Mouse (Mus musculus): ENCODE measurements around the gene Ost4. TPM values are rescaled to one million over a fixed set of nuclear protein-coding genes. Genes with fewer than 3 reads are reported as not detected.

Gene Ost4
- polyA plus RNA-seq, 1 experiment from 2014 or later, result 515 TPM

- ATAC-seq (ENCODE audit: insufficient number of reproducible peaks, insufficient read depth, low FRiP score, low read depth), result no peak
- H3K36me3 ChIP-seq (ENCODE audit: control insufficient read depth, insufficient read depth, low read length), result no peaks in the 10 kb centered on the region
- H3K9me3 ChIP-seq (ENCODE audit: control insufficient read depth, low read depth, low read length), result no peaks in the 10 kb centered on the region
- H3K4me1 ChIP-seq (ENCODE audit: control insufficient read depth, insufficient read depth, low read length), result no peaks in the 10 kb centered on the region
- no peak overlapping the region for H3K4me2 ChIP-seq (replicated peaks; ENCODE audit: low read depth, low read length)
- no peak overlapping the region for H3K9ac ChIP-seq (replicated peaks; ENCODE audit: low read depth, low read length)
- H3K27ac ChIP-seq (ENCODE audit: low read length), result no peak overlapping the region
- H3K27me3 ChIP-seq (ENCODE audit: control insufficient read depth, insufficient read depth, low read length), result no peaks in the 10 kb centered on the region
- H3K4me3 ChIP-seq (ENCODE audit: low read depth, low read length), result no peak overlapping the region
- 82% methylated on average over 6 of the region's 6 CpGs for WGBS
Observed at GRCm38 (mm10) chr5:30930846-30931245, 23.3 kb upstream of the Ost4 start.

GRCm38 (mm10) chr5:30930121-30930520, 22.5 kb upstream of the Ost4 start:
- Histone ChIP-seq H3K36me3 (ENCODE audit: control insufficient read depth, insufficient read depth, low read length) (no peaks in the 10 kb centered on the region), H3K4me1 (ENCODE audit: control insufficient read depth, insufficient read depth, low read length) (no peaks in the 10 kb centered on the region), H3K4me2 (replicated peaks; ENCODE audit: low read depth, low read length) (no peak overlapping the region), H3K9me3 (ENCODE audit: control insufficient read depth, low read depth, low read length) (no peaks in the 10 kb centered on the region), H3K27ac (ENCODE audit: low read length) (no peak overlapping the region), H3K9ac (replicated peaks; ENCODE audit: low read depth, low read length) (no peak overlapping the region), H3K4me3 (ENCODE audit: low read depth, low read length) (no peak overlapping the region), H3K27me3 (ENCODE audit: control insufficient read depth, insufficient read depth, low read length) (no peaks in the 10 kb centered on the region)
- no peak for ATAC-seq (ENCODE audit: insufficient number of reproducible peaks, insufficient read depth, low FRiP score, low read depth)
- 44% methylated on average over 4 of the region's 4 CpGs for WGBS

DNA sequence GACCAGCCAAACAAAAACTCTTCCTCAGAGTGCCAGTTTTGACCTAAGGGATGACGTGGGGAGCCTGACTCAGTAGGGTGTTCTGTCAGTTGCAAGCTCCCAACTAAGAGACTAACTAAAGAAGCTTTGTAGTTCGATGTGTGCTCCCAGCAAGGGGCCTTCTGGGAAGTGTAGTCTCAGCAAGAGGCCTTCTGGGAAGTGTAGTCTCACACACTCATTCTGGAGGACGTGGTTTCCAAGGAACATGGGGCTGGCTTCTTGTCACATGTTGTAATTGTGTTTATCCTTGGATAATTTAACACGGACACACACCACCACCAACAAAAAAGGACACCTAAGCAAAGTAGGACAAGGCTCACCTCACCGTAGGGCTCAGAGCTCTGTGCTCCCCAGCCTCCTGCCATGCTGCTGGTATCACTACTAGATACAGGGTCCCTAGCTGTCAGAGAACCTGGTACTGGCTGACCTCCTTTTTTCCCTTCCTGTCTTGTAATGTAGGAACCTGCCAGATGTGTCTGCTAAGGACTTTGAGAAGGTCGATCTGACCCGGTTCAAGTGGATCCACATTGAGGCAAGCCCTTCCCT, 20.4 kb upstream of the Ost4 start:
- H3K4me3 ChIP-seq (ENCODE audit: low read depth, low read length), result no peak overlapping the region
- H3K9me3 ChIP-seq (ENCODE audit: control insufficient read depth, low read depth, low read length), result no peaks in the 10 kb centered on the region
- H3K4me1 ChIP-seq (ENCODE audit: control insufficient read depth, insufficient read depth, low read length), result no peaks in the 10 kb centered on the region; the same call in 1 of the 2 replicates
- no peaks in the 10 kb centered on the region for H3K27me3 ChIP-seq (ENCODE audit: control insufficient read depth, insufficient read depth, low read length)
- H3K9ac ChIP-seq (replicated peaks; ENCODE audit: low read depth, low read length), result no peak overlapping the region
- H3K27ac ChIP-seq (ENCODE audit: low read length), result no peak overlapping the region
- 42% methylated on average over 7 of the region's 7 CpGs for WGBS
- H3K4me2 ChIP-seq (replicated peaks; ENCODE audit: low read depth, low read length), result 0 out of 2 replicates have a peak overlapping the region, but pooled peaks have one; percentile 13
- H3K36me3 ChIP-seq (ENCODE audit: control insufficient read depth, insufficient read depth, low read length), result no peaks in the 10 kb centered on the region
- ATAC-seq (ENCODE audit: insufficient number of reproducible peaks, insufficient read depth, low FRiP score, low read depth), result no peak

DNA sequence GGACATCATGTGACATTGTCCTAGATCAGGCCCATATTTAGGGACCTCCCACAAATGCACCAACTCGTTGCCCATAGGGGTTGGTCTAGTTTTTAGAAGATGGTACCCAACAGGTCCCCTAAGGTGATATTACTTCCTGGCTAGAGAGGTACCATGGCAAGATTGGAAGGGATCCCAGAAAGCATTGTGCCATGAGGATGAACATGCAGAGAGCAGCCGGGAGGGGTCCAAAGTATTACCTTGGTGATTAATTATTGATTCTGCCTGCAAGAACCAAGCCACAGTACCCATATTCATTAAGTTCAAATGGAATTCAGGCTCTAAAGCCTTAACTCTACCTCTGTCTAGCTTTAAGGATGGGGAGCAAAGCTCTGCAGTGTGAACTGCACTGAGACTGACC, 18.5 kb upstream of the Ost4 start:
- no peak for ATAC-seq (ENCODE audit: insufficient number of reproducible peaks, insufficient read depth, low FRiP score, low read depth)
- Histone ChIP-seq H3K4me2 (replicated peaks; ENCODE audit: low read depth, low read length) (no peak overlapping the region), H3K27ac (ENCODE audit: low read length) (no peak overlapping the region)

DNA sequence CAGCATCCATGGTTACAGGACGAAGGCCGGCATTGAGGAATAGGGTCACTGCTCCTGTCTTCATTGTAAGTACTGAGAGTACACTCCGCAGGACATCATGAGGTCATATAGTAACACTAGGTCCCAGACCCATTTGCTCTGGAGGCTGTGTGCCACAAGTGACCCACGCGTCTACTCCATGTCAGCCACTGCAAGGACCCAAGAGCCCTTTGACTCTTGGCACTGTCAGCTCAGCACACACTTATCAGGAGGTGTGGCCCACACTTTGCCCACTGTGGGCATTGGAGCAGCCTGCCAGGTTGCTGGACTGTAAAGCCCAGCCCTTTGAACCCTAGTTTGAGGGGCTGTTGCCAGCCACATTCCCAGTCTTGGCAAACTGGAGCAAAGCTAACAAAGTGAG, 17.6 kb upstream of the Ost4 start:
- Histone ChIP-seq H3K27ac (ENCODE audit: low read length) (no peak overlapping the region), H3K4me2 (replicated peaks; ENCODE audit: low read depth, low read length) (no peak overlapping the region), H3K4me3 (ENCODE audit: low read depth, low read length) (no peak overlapping the region), H3K9me3 (ENCODE audit: control insufficient read depth, low read depth, low read length) (no peaks in the 10 kb centered on the region), H3K36me3 (ENCODE audit: control insufficient read depth, insufficient read depth, low read length) (peaks cover 10% of the 10 kb centered on the region), H3K4me1 (ENCODE audit: control insufficient read depth, insufficient read depth, low read length) (peaks cover 12% of the 10 kb centered on the region), H3K9ac (replicated peaks; ENCODE audit: low read depth, low read length) (no peak overlapping the region), H3K27me3 (ENCODE audit: control insufficient read depth, insufficient read depth, low read length) (no peaks in the 10 kb centered on the region)
- ATAC-seq (ENCODE audit: insufficient number of reproducible peaks, insufficient read depth, low FRiP score, low read depth), result no peak
- WGBS, result 92% methylated on average over 5 of the region's 5 CpGs

More for the DNA sequence above, 18.5 kb upstream of the Ost4 start:
- Histone ChIP-seq H3K36me3 (ENCODE audit: control insufficient read depth, insufficient read depth, low read length) (peaks cover 7% of the 10 kb centered on the region), H3K9me3 (ENCODE audit: control insufficient read depth, low read depth, low read length) (no peaks in the 10 kb centered on the region), H3K4me3 (ENCODE audit: low read depth, low read length) (no peak overlapping the region), H3K27me3 (ENCODE audit: control insufficient read depth, insufficient read depth, low read length) (no peaks in the 10 kb centered on the region), H3K4me1 (ENCODE audit: control insufficient read depth, insufficient read depth, low read length) (peaks cover 12% of the 10 kb centered on the region), H3K9ac (replicated peaks; ENCODE audit: low read depth, low read length) (no peak overlapping the region)
- 83% methylated on average over 2 of the region's 2 CpGs for WGBS

DNA sequence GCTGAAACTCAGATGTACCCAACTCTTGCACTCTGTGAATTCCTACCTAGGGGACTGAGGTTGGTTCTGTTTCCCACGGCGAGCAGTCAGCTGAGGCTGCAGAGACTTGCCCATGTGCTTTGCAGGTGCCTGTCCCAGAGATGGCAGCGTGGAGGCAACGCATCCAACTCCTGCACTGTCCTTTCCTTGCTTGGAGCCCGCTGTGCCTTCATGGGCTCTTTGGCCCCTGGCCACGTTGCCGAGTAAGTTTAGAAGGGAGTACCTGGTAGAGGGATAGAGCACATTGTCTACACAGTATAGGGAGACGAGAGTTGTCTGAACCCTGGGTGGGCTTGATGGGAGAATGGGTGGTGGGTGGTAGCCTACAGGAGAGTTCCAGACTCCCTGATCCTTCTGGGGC, 17.0 kb upstream of the Ost4 start:
- peaks cover 11% of the 10 kb centered on the region for H3K36me3 ChIP-seq (ENCODE audit: control insufficient read depth, insufficient read depth, low read length)
- H3K4me1 ChIP-seq (ENCODE audit: control insufficient read depth, insufficient read depth, low read length), result peaks cover 12% of the 10 kb centered on the region

DNA sequence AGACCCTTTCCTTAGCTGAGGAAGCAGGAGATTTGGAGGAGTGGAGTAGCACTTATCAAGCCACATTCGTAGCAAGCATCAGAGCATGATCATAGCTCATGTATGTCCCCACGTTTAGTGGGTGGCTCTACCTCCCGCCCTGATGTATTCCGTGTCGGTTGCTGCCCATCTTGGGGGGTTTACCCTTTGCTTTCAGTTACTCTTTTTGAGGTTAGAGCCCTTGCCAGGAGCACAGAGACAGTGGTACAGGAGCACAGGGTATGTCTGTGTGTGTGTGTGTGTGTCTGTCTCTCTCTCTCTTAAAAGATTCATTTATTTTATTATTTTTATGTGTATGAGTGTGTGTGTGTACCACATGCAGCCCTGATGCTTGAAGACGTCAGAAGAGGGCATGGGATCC, 15.5 kb upstream of the Ost4 start:
- Histone ChIP-seq H3K4me2 (replicated peaks; ENCODE audit: low read depth, low read length) (peak overlapping the region; percentile 84; the same call in 1 of the 2 replicates), H3K9me3 (ENCODE audit: control insufficient read depth, low read depth, low read length) (no peaks in the 10 kb centered on the region), H3K9ac (replicated peaks; ENCODE audit: low read depth, low read length) (no peak overlapping the region), H3K27ac (ENCODE audit: low read length) (no peak overlapping the region), H3K36me3 (ENCODE audit: control insufficient read depth, insufficient read depth, low read length) (peaks cover 23% of the 10 kb centered on the region), H3K27me3 (ENCODE audit: control insufficient read depth, insufficient read depth, low read length) (no peaks in the 10 kb centered on the region), H3K4me1 (ENCODE audit: control insufficient read depth, insufficient read depth, low read length) (peaks cover 15% of the 10 kb centered on the region), H3K4me3 (ENCODE audit: low read depth, low read length) (no peak overlapping the region)
- 74% methylated on average over 6 of the region's 6 CpGs for WGBS
- ATAC-seq (ENCODE audit: insufficient number of reproducible peaks, insufficient read depth, low FRiP score, low read depth), result no peak

More for the DNA sequence above, 17.0 kb upstream of the Ost4 start:
- H3K4me2 ChIP-seq (replicated peaks; ENCODE audit: low read depth, low read length), result no peak overlapping the region
- no peaks in the 10 kb centered on the region for H3K9me3 ChIP-seq (ENCODE audit: control insufficient read depth, low read depth, low read length)
- no peaks in the 10 kb centered on the region for H3K27me3 ChIP-seq (ENCODE audit: control insufficient read depth, insufficient read depth, low read length)
- no peak overlapping the region for H3K9ac ChIP-seq (replicated peaks; ENCODE audit: low read depth, low read length)
- WGBS, result 79% methylated on average over 8 of the region's 8 CpGs
- no peak overlapping the region for H3K4me3 ChIP-seq (ENCODE audit: low read depth, low read length)
- no peak for ATAC-seq (ENCODE audit: insufficient number of reproducible peaks, insufficient read depth, low FRiP score, low read depth)
- H3K27ac ChIP-seq (ENCODE audit: low read length), result no peak overlapping the region

DNA sequence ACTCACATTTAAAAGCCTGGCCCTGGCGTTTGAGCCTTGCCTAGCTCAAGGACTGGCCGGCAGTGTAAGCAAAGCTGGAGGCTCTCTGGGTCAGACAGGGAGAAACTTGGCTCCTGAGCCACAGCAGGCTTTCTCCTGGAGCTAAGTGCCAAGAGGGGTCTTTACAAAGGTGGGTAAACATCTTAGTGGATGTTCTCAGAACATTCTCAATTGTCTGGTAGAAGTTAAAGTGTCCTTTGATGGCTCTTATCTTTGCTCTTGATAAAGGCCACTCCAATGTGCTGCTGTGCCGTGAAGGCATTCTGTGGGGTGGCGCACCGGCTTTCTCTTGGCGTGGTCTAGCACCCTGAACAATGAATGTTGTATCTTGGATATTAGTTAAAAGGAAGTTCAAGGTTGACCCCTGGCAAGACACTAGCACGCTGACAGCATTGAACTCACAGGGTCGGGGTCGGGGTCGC, 15.0 kb upstream of the Ost4 start:
- peak overlapping the region; percentile 81; the same call in 1 of the 2 replicates for H3K27ac ChIP-seq (ENCODE audit: low read length)
- H3K27me3 ChIP-seq (ENCODE audit: control insufficient read depth, insufficient read depth, low read length), result no peaks in the 10 kb centered on the region
- H3K9ac ChIP-seq (replicated peaks; ENCODE audit: low read depth, low read length), result 0 out of 2 replicates have a peak overlapping the region, but pooled peaks have one; percentile 37
- WGBS, result 53% methylated on average over 10 of the region's 10 CpGs
- H3K4me2 ChIP-seq (replicated peaks; ENCODE audit: low read depth, low read length), result peak overlapping the region; percentile 84
- peak overlapping the region; percentile 37; the same call in 1 of the 2 replicates for H3K4me3 ChIP-seq (ENCODE audit: low read depth, low read length)
- ATAC-seq (ENCODE audit: insufficient number of reproducible peaks, insufficient read depth, low FRiP score, low read depth), result no peak
- no peaks in the 10 kb centered on the region for H3K9me3 ChIP-seq (ENCODE audit: control insufficient read depth, low read depth, low read length)
- peaks cover 28% of the 10 kb centered on the region for H3K36me3 ChIP-seq (ENCODE audit: control insufficient read depth, insufficient read depth, low read length)
- H3K4me1 ChIP-seq (ENCODE audit: control insufficient read depth, insufficient read depth, low read length), result peaks cover 15% of the 10 kb centered on the region
